Mouse (Mus musculus) liver, embryonic 13.5 days (tissue): ENCODE data around the gene Aph1c. TPM values are rescaled to one million over a fixed set of nuclear protein-coding genes. Genes with fewer than 3 reads are reported as not detected.
"Not testable (repeated sequence)": the region's sequence is repeated elsewhere in the genome, so short reads cannot be mapped to it uniquely, and the experiment has no call there.

Experiments used
- ATAC-seq: fragments of 200-750 bp; cut with Nextera tagmentation; 2 replicates; pipeline ENCODE4 v1.8.0; 2017; ENCODE audit warnings: low read depth, mild to moderate bottlenecking, moderate number of reproducible peaks, moderate library complexity
- DNase-seq: peaks from one replicate; pipeline ENCODE4 v3.0.0; 2022
- H3K27ac ChIP-seq: fragments of 300-500 bp; sonication (generic); 2 replicates; pipeline ENCODE4 v1.5.1; 2015; ENCODE audit warnings: moderate library complexity, mild to moderate bottlenecking, inconsistent platforms
- H3K27me3 ChIP-seq: fragments of 300-500 bp; sonication (generic); 2 replicates; pipeline ENCODE4 v1.6.1; 2015; ENCODE audit warnings: mild to moderate bottlenecking, inconsistent platforms
- H3K36me3 ChIP-seq: fragments of 300-500 bp; sonication (generic); 2 replicates; pipeline ENCODE4 v1.6.1; 2015; ENCODE audit warnings: mild to moderate bottlenecking, inconsistent platforms
- H3K4me1 ChIP-seq: fragments of 300-500 bp; sonication (generic); replicated peaks from 2 replicates; pipeline ENCODE4 v1.6.1; 2015; ENCODE audit warnings: inconsistent platforms
- H3K4me2 ChIP-seq: fragments of 300-500 bp; sonication (generic); 2 replicates; pipeline ENCODE4 v1.6.1; 2015; ENCODE audit warnings: inconsistent platforms, mild to moderate bottlenecking, moderate library complexity
- H3K4me3 ChIP-seq: fragments of 300-500 bp; sonication (generic); replicated peaks from 2 replicates; pipeline ENCODE4 v1.5.1; 2015; ENCODE audit warnings: mild to moderate bottlenecking, inconsistent platforms
- H3K9ac ChIP-seq: fragments of 300-500 bp; sonication (generic); 2 replicates; pipeline ENCODE4 v1.6.1; 2015; ENCODE audit warnings: mild to moderate bottlenecking, inconsistent platforms
- H3K9me3 ChIP-seq: fragments of 300-500 bp; sonication (generic); replicated peaks from 2 replicates; pipeline ENCODE4 v1.6.1; 2016; ENCODE audit warnings: inconsistent platforms
- WGBS: fragments of 180-500 bp; shearing (Covaris S2); methylation state at CpG from one replicate; pipeline ENCODE4 v1.1.7; 2015; ENCODE audit not compliant: insufficient replicate concordance; 5-methylcytosine and 5-hydroxymethylcytosine counted together
- polyA plus RNA-seq: library from polyadenylated mRNA; unstranded; fragments of >200 nt; fragmentation: Nextera tagmentation; extraction: Ambion mirVana; gene quantifications from 2 replicates; pipeline ENCODE4 v1.2.1, GENCODE M21; 2015

Gene Aph1c
- polyA plus RNA-seq, 1 experiment from 2014 or later: 1.2 TPM

GRCm38 (mm10) chr9:66833851-66834250, 675 bp downstream of the Aph1c start:
- WGBS: 39% methylated on average over 7 of the region's 7 CpGs
- Histone ChIP-seq H3K27me3 (0 out of 2 replicates have a peak, but pooled peaks cover 7% of the 10 kb centered on the region), H3K9me3 (no peaks in the 10 kb centered on the region), H3K27ac (no peak overlapping the region), H3K9ac (peak overlapping the region; percentile 57), H3K4me2 (peak overlapping the region; percentile 89), H3K36me3 (no peaks in the 10 kb centered on the region), H3K4me1 (peaks cover 23% of the 10 kb centered on the region), H3K4me3 (peak overlapping the region; percentile 63)
- ATAC-seq: no peak
- no peak for DNase-seq

GRCm38 (mm10) chr9:66832366-66832908, 2.1 kb downstream of the Aph1c start:
- ATAC-seq (no peak), DNase-seq (no peak)
- H3K4me3 ChIP-seq: no peak overlapping the region
- no peaks in the 10 kb centered on the region for H3K36me3 ChIP-seq
- 0 out of 2 replicates have a peak, but pooled peaks cover 7% of the 10 kb centered on the region for H3K27me3 ChIP-seq
- H3K4me1 ChIP-seq: peaks cover 21% of the 10 kb centered on the region
- no peaks in the 10 kb centered on the region for H3K9me3 ChIP-seq
- H3K27ac ChIP-seq: no peak overlapping the region
- WGBS: 26% methylated on average over 4 of the region's 4 CpGs
- H3K9ac ChIP-seq: no peak overlapping the region
- H3K4me2 ChIP-seq: no peak overlapping the region

GRCm38 (mm10) chr9:66825990-66826389, 8.5 kb downstream of the Aph1c start:
- Histone ChIP-seq H3K9me3 (no peaks in the 10 kb centered on the region), H3K9ac (no peak overlapping the region), H3K27me3 (no peaks in the 10 kb centered on the region), H3K4me1 (no peaks in the 10 kb centered on the region), H3K27ac (no peak overlapping the region), H3K36me3 (no peaks in the 10 kb centered on the region), H3K4me2 (no peak overlapping the region), H3K4me3 (no peak overlapping the region)
- DNase-seq (no peak), ATAC-seq (no peak)
- 31% methylated on average over 1 of the region's 1 CpGs for WGBS

GRCm38 (mm10) chr9:66822255-66822654, 12.3 kb downstream of the Aph1c start:
- H3K36me3 ChIP-seq, DNase-seq, H3K4me2 ChIP-seq, H3K4me1 ChIP-seq, ATAC-seq, H3K9ac ChIP-seq, H3K27ac ChIP-seq, H3K4me3 ChIP-seq, H3K9me3 ChIP-seq, H3K27me3 ChIP-seq: not testable (repeated sequence)
- WGBS: no CpG with 5 or more reads among the region's 5 CpGs

- ATAC-seq: no peak
- DNase-seq: no peak
- no peaks in the 10 kb centered on the region for H3K27me3 ChIP-seq
- H3K9ac ChIP-seq: no peak overlapping the region
- no peak overlapping the region for H3K27ac ChIP-seq
- H3K4me1 ChIP-seq: no peaks in the 10 kb centered on the region
- no peak overlapping the region for H3K4me2 ChIP-seq
- no peaks in the 10 kb centered on the region for H3K9me3 ChIP-seq
- H3K4me3 ChIP-seq: no peak overlapping the region
- WGBS: 49% methylated on average over 5 of the region's 5 CpGs
- no peaks in the 10 kb centered on the region for H3K36me3 ChIP-seq
These were observed 13.5 kb downstream of the Aph1c start for GRCm38 (mm10) chr9:66820996-66821395.

- ATAC-seq: no peak
- Histone ChIP-seq H3K27me3 (peaks cover 12% of the 10 kb centered on the region; the same call in 1 of the 2 replicates), H3K27ac (no peak overlapping the region), H3K4me2 (no peak overlapping the region), H3K4me1 (no peaks in the 10 kb centered on the region), H3K36me3 (no peaks in the 10 kb centered on the region), H3K9ac (no peak overlapping the region), H3K4me3 (no peak overlapping the region), H3K9me3 (no peaks in the 10 kb centered on the region)
- no peak for DNase-seq
- 55% methylated on average over 2 of the region's 2 CpGs for WGBS
These were observed 21.1 kb downstream of the Aph1c start for GRCm38 (mm10) chr9:66813392-66813791.

- not testable (repeated sequence) for ATAC-seq, H3K9ac ChIP-seq, H3K9me3 ChIP-seq, H3K36me3 ChIP-seq, DNase-seq, H3K27ac ChIP-seq
- 4% methylated on average over 32 of the region's 37 CpGs for WGBS
- peak overlapping the region; percentile 51 for H3K4me2 ChIP-seq
- H3K4me3 ChIP-seq: peak overlapping the region; percentile 27
- peaks cover 16% of the 10 kb centered on the region for H3K4me1 ChIP-seq
- peaks cover 64% of the 10 kb centered on the region for H3K27me3 ChIP-seq
These were observed 28.6 kb downstream of the Aph1c start for GRCm38 (mm10) chr9:66805951-66806350.

GRCm38 (mm10) chr9:66801947-66802346, 32.6 kb downstream of the Aph1c start:
- H3K4me3 ChIP-seq: no peak overlapping the region
- peak; percentile 50; the same call in 1 of the 2 replicates for ATAC-seq
- no peak for DNase-seq

GRCm38 (mm10) chr9:66796739-66797138, 37.8 kb downstream of the Aph1c start, which contains the start of gene Gm10647:
TSS of gene Gm10647 (plus strand) at chr9:66797039.
- ATAC-seq (no peak), DNase-seq (no peak)
- 67% methylated on average over 5 of the region's 5 CpGs for WGBS
- H3K27ac ChIP-seq: no peak within 1 kb of the TSS
- peaks cover 24% of the 10 kb centered on the region for H3K27me3 ChIP-seq
- peak within 1 kb of the TSS; percentile 64; the same call in 1 of the 2 replicates for H3K9ac ChIP-seq
- H3K9me3 ChIP-seq: no peaks in the 10 kb centered on the region
- H3K4me1 ChIP-seq: peaks cover 22% of the 10 kb centered on the region
- H3K4me3 ChIP-seq: peak within 1 kb of the TSS; percentile 66
- no peaks in the 10 kb centered on the region for H3K36me3 ChIP-seq
- peak within 1 kb of the TSS; percentile 92 for H3K4me2 ChIP-seq

More at GRCm38 (mm10) chr9:66801947-66802346, 32.6 kb downstream of the Aph1c start:
- peak overlapping the region; percentile 28 for H3K4me2 ChIP-seq
- H3K36me3 ChIP-seq: no peaks in the 10 kb centered on the region
- H3K27me3 ChIP-seq: peaks cover 42% of the 10 kb centered on the region
- WGBS: 27% methylated on average over 12 of the region's 12 CpGs
- no peak overlapping the region for H3K27ac ChIP-seq
- no peak overlapping the region for H3K9ac ChIP-seq
- peaks cover 17% of the 10 kb centered on the region for H3K4me1 ChIP-seq
- no peaks in the 10 kb centered on the region for H3K9me3 ChIP-seq

- Histone ChIP-seq H3K27me3 (peaks cover 20% of the 10 kb centered on the region), H3K4me3 (peak within 1 kb of the TSS; percentile 66), H3K4me2 (peak within 1 kb of the TSS; percentile 92), H3K4me1 (peaks cover 21% of the 10 kb centered on the region), H3K9ac (peak within 1 kb of the TSS; percentile 64), H3K27ac (peak within 1 kb of the TSS; percentile 73), H3K9me3 (no peaks in the 10 kb centered on the region), H3K36me3 (no peaks in the 10 kb centered on the region)
- ATAC-seq (peak; percentile 97), DNase-seq (peak; percentile 98)
- WGBS: under 1% methylated on average over 42 of the region's 42 CpGs
These were observed 38.8 kb downstream of the Aph1c start, which contains the start of gene Aph1b for GRCm38 (mm10) chr9:66795464-66796324. TSS of gene Aph1b (minus strand) at chr9:66795490.

- H3K4me3 ChIP-seq: peak overlapping the region; percentile 66
- H3K27ac ChIP-seq: no peak overlapping the region
- 5% methylated on average over 43 of the region's 43 CpGs for WGBS
- H3K36me3 ChIP-seq: no peaks in the 10 kb centered on the region
- no peaks in the 10 kb centered on the region for H3K9me3 ChIP-seq
- ATAC-seq (no peak), DNase-seq (no peak)
- H3K4me2 ChIP-seq: peak overlapping the region; percentile 92
- peaks cover 20% of the 10 kb centered on the region for H3K27me3 ChIP-seq
- peaks cover 21% of the 10 kb centered on the region for H3K4me1 ChIP-seq
- peak overlapping the region; percentile 64 for H3K9ac ChIP-seq
These were observed 39.7 kb downstream of the Aph1c start for GRCm38 (mm10) chr9:66794629-66795463.
